Mouse (Mus musculus) frontal cortex, postnatal 10 days (tissue): ENCODE data around the gene Med12.
"Not testable (repeated sequence)": the region's sequence is repeated elsewhere in the genome, so short reads cannot be mapped to it uniquely, and the experiment has no call there.

Experiments used
- DNase-seq, 2 experiments: peaks; one replicate each; pipeline ENCODE4 v3.0.0; 2022; ENCODE audit warnings: low spot score in 2 of 2, mixed read lengths in 1 of 2

Med12 gene

GRCm38 (mm10) chrX:101299473-101300426 is 25.9 kb downstream of the Med12 start:
- DNase-seq: peak in 1 of 2 experiments; percentile 25

- no peak for DNase-seq
Observed at GRCm38 (mm10) chrX:101300427-101301030, 26.7 kb downstream of the Med12 start.

GRCm38 (mm10) chrX:101301654-101302053 is 27.8 kb downstream of the Med12 start:
- DNase-seq: no peak

- DNase-seq: no peak
Observed at GRCm38 (mm10) chrX:101304646-101305045, 30.8 kb downstream of the Med12 start.

- DNase-seq: no peak
Observed at GRCm38 (mm10) chrX:101309299-101309698, 35.5 kb downstream of the Med12 start.

GRCm38 (mm10) chrX:101313625-101314359 is 40.0 kb downstream of the Med12 start:
- peak; percentile 67 to 85 for DNase-seq

- DNase-seq: no peak
Observed at GRCm38 (mm10) chrX:101319775-101320174, 45.9 kb downstream of the Med12 start.

- DNase-seq: no peak
Observed at GRCm38 (mm10) chrX:101325989-101326899, 52.4 kb downstream of the Med12 start.

GRCm38 (mm10) chrX:101329372-101330028 is 55.7 kb downstream of the Med12 start:
- peak in 1 of 2 experiments; percentile 48 for DNase-seq

- no peak for DNase-seq
Observed at GRCm38 (mm10) chrX:101332031-101332374, 58.2 kb downstream of the Med12 start.

GRCm38 (mm10) chrX:101332375-101333211 is 58.8 kb downstream of the Med12 start:
- DNase-seq: peak; percentile 84 to 89

- no peak for DNase-seq
Observed at GRCm38 (mm10) chrX:101334606-101335005, 60.8 kb downstream of the Med12 start.

GRCm38 (mm10) chrX:101338666-101339065 is 64.8 kb downstream of the Med12 start:
- no peak for DNase-seq

GRCm38 (mm10) chrX:101342837-101343236 is 69.0 kb downstream of the Med12 start:
- not testable (repeated sequence) for DNase-seq

GRCm38 (mm10) chrX:101345456-101345855 is 71.6 kb downstream of the Med12 start:
- DNase-seq: no peak

- DNase-seq: no peak
Observed at GRCm38 (mm10) chrX:101346475-101346874, 72.6 kb downstream of the Med12 start.
